13 mouse cellular contexts compared by ENCODE assay signal in the genomic region with DNA sequence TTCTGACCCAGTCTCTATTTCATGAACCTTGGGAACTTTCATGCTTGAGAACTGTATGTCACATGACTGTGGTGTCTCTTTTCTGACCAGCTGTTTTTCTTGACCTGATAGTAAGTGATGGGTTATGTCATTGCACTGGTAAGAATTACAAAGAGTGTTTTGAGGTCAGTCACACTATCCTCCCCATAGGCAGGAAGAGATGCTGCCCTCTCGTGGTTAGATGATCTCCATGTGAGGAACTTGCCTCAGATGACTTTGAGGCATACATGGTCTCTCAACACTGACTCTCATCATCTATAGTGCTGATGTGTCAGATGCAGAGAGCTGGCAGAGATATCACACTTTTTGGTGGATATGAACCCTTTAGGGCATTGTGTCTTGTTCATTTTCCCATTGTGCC. TPM values are rescaled to one million over a fixed set of nuclear protein-coding genes. Genes with fewer than 3 reads are reported as not detected.
DNase-seq lines count a peak whose midpoint lies in the region; ATAC-seq and TF ChIP-seq lines count a peak whose summit lies in the region.
"Had no signal": no experiment of that assay in that cellular context is flagged by ENCODE, and none has a peak within 500 bp of the region (broad histone marks: within the 10 kb centered on the region; RNA-seq: fewer than 3 reads in every experiment).

No protein-coding gene starts in this region.

- no peaks in the 10 kb centered on the region for H3K36me3 ChIP-seq in intestine, postnatal 0 days (ENCODE audit: control insufficient read depth, insufficient read depth)
- H3K36me3 ChIP-seq in intestine, embryonic 15.5 days = no peaks in the 10 kb centered on the region
- no peaks in the 10 kb centered on the region for H3K36me3 ChIP-seq in heart, embryonic 11.5 days (ENCODE audit: control insufficient read depth, insufficient read depth, low read length)
- H3K36me3 ChIP-seq: stomach, embryonic 15.5 days had no signal

- TF ChIP-seq CTCF in intestine, postnatal 0 days (IDR thresholded peaks at IDR 0.05; ENCODE audit: low read depth) = peak; percentile 42

- no peak overlapping the region for H3K4me2 ChIP-seq in intestine, postnatal 0 days (replicated peaks; ENCODE audit: low read depth)
- no peak overlapping the region for H3K4me2 ChIP-seq in intestine, embryonic 15.5 days (replicated peaks)
- H3K4me2 ChIP-seq in heart, embryonic 11.5 days = no peak overlapping the region
- H3K4me2 ChIP-seq: stomach, embryonic 15.5 days had no signal

- peak; percentile 13 for DNase-seq in thymus, postnatal 0 days (ENCODE audit: low spot score)
- DNase-seq in thymus, postnatal 10 days (ENCODE audit: low spot score in 2 of 2) = no peak
- DNase-seq in brain, adult 2 months (ENCODE audit: low read depth, low spot score) = peak; percentile 1
- DNase-seq in cerebellum, adult 9-10 months = no peak
- no peak for DNase-seq in right cerebral cortex, postnatal 25 days
- DNase-seq: adrenal gland, adult 8-10 months; cerebellum, adult 11-12 months; gastrocnemius, postnatal 25 days; left cerebral cortex, postnatal 4 days had no signal

- H3K9ac ChIP-seq in intestine, postnatal 0 days (ENCODE audit: low read depth, low read length) = no peak overlapping the region
- no peak overlapping the region for H3K9ac ChIP-seq in intestine, embryonic 15.5 days
- H3K9ac ChIP-seq in heart, embryonic 11.5 days (ENCODE audit: low read depth, low read length) = no peak overlapping the region
- H3K9ac ChIP-seq: stomach, embryonic 15.5 days had no signal

- no peaks in the 10 kb centered on the region for H3K27me3 ChIP-seq in intestine, postnatal 0 days (replicated peaks; ENCODE audit: control insufficient read depth, insufficient read depth, low read length)
- no peaks in the 10 kb centered on the region for H3K27me3 ChIP-seq in intestine, embryonic 15.5 days (replicated peaks)
- no peaks in the 10 kb centered on the region for H3K27me3 ChIP-seq in heart, embryonic 11.5 days (ENCODE audit: control insufficient read depth, insufficient read depth, low read length)
- H3K27me3 ChIP-seq: stomach, embryonic 15.5 days had no signal

- no peak overlapping the region for H3K4me3 ChIP-seq in intestine, postnatal 0 days (ENCODE audit: low read depth, low read length)
- no peak overlapping the region for H3K4me3 ChIP-seq in intestine, embryonic 15.5 days (replicated peaks)
- H3K4me3 ChIP-seq in heart, embryonic 11.5 days (ENCODE audit: low read depth, low read length) = no peak overlapping the region
- H3K4me3 ChIP-seq: stomach, embryonic 15.5 days had no signal

- H3K27ac ChIP-seq in intestine, postnatal 0 days (ENCODE audit: low read depth, low read length) = no peak overlapping the region
- no peak overlapping the region for H3K27ac ChIP-seq in intestine, embryonic 15.5 days
- no peak overlapping the region for H3K27ac ChIP-seq in heart, embryonic 11.5 days (ENCODE audit: low read depth, low read length)
- H3K27ac ChIP-seq: stomach, embryonic 15.5 days had no signal

- H3K4me1 ChIP-seq in intestine, postnatal 0 days (replicated peaks; ENCODE audit: control insufficient read depth, insufficient read depth, low read length) = no peaks in the 10 kb centered on the region
- H3K4me1 ChIP-seq in intestine, embryonic 15.5 days (replicated peaks) = no peaks in the 10 kb centered on the region
- no peaks in the 10 kb centered on the region for H3K4me1 ChIP-seq in heart, embryonic 11.5 days (ENCODE audit: control insufficient read depth, insufficient read depth, low read length)
- H3K4me1 ChIP-seq: stomach, embryonic 15.5 days had no signal

- 13% methylated on average over 1 of the region's 1 CpGs for WGBS in intestine, postnatal 0 days
- WGBS in intestine, embryonic 15.5 days = 29% methylated on average over 1 of the region's 1 CpGs
- WGBS in heart, embryonic 11.5 days (ENCODE audit: insufficient replicate concordance) = 19% methylated on average over 1 of the region's 1 CpGs

- no peak for ATAC-seq in intestine, postnatal 0 days
- ATAC-seq in intestine, embryonic 15.5 days = no peak
- ATAC-seq in heart, embryonic 11.5 days (replicated peaks; ENCODE audit: insufficient number of reproducible peaks, low FRiP score, low TSS enrichment) = no peak

- H3K9me3 ChIP-seq in intestine, postnatal 0 days (ENCODE audit: control insufficient read depth) = no peaks in the 10 kb centered on the region
- H3K9me3 ChIP-seq in intestine, embryonic 15.5 days = no peaks in the 10 kb centered on the region
- no peaks in the 10 kb centered on the region for H3K9me3 ChIP-seq in heart, embryonic 11.5 days (replicated peaks; ENCODE audit: control insufficient read depth, low read length)
- H3K9me3 ChIP-seq: stomach, embryonic 15.5 days had no signal

RNA-seq across cellular contexts. Expression of a gene that starts 5.8 kb away (rescaled TPM):
- polyA plus RNA-seq in intestine, postnatal 0 days (2015; fragmentation: Nextera tagmentation; extraction: Ambion mirVana) = not detected in 2 replicates
- 0.10 TPM in 1 of 2 replicates, not detected in the other for polyA plus RNA-seq in intestine, embryonic 15.5 days (2015; fragmentation: Nextera tagmentation; extraction: Ambion mirVana)
- 0.22 and 0.49 TPM in 2 replicates for polyA plus RNA-seq in thymus, postnatal 0 days (2015; fragmentation: Nextera tagmentation; extraction: Ambion mirVana)
- polyA plus RNA-seq in heart, embryonic 11.5 days (2014; fragmentation: Nextera tagmentation; extraction: Ambion mirVana) = not detected in 2 replicates

RNA-seq across cellular contexts. Expression of a gene that starts 11.6 kb away (rescaled TPM):
- polyA plus RNA-seq in intestine, postnatal 0 days (2015; fragmentation: Nextera tagmentation; extraction: Ambion mirVana) = not detected in 2 replicates
- polyA plus RNA-seq in intestine, embryonic 15.5 days (2015; fragmentation: Nextera tagmentation; extraction: Ambion mirVana) = 0.21 and 0.38 TPM in 2 replicates
- 0.20 and 0.21 TPM in 2 replicates for polyA plus RNA-seq in thymus, postnatal 0 days (2015; fragmentation: Nextera tagmentation; extraction: Ambion mirVana)
- polyA plus RNA-seq in heart, embryonic 11.5 days (2014; fragmentation: Nextera tagmentation; extraction: Ambion mirVana) = not detected in 2 replicates

RNA-seq across cellular contexts. Expression of a gene that starts 58.9 kb away (rescaled TPM):
- polyA plus RNA-seq in intestine, postnatal 0 days (2015; fragmentation: Nextera tagmentation; extraction: Ambion mirVana) = 0.17 and 0.20 TPM in 2 replicates
- polyA plus RNA-seq in intestine, embryonic 15.5 days (2015; fragmentation: Nextera tagmentation; extraction: Ambion mirVana) = 0.44 TPM in 1 of 2 replicates, not detected in the other
- 0.45 and 0.51 TPM in 2 replicates for polyA plus RNA-seq in thymus, postnatal 0 days (2015; fragmentation: Nextera tagmentation; extraction: Ambion mirVana)
- not detected in 2 replicates for polyA plus RNA-seq in heart, embryonic 11.5 days (2014; fragmentation: Nextera tagmentation; extraction: Ambion mirVana)

Comparison
In these comparisons a context has a peak if more than half of its experiments do, and no peak if none do; other contexts are left out.
1. DNase-seq: peak in thymus, postnatal 0 days (single experiment) and brain, adult 2 months (single experiment); none in thymus, postnatal 10 days (0 of 2), cerebellum, adult 9-10 months (single experiment) and right cerebral cortex, postnatal 25 days (single experiment).